Mouse (Mus musculus) heart, embryonic 12.5 days (tissue): ENCODE data around the gene Arid1a. TPM values are rescaled to one million over a fixed set of nuclear protein-coding genes. Genes with fewer than 3 reads are reported as not detected.
"Not testable (repeated sequence)": the region's sequence is repeated elsewhere in the genome, so short reads cannot be mapped to it uniquely, and the experiment has no call there.

Experiments used
- ATAC-seq: fragments of 200-750 bp; cut with Nextera tagmentation; 2 replicates; pipeline ENCODE4 v1.8.0; 2017; ENCODE audit warnings: moderate TSS enrichment, moderate library complexity; ENCODE audit not compliant: insufficient number of reproducible peaks, low FRiP score
- H3K27ac ChIP-seq: fragments of 300-500 bp; sonication (generic); 2 replicates; pipeline ENCODE4 v1.5.1; 2016; ENCODE audit warnings: mild to moderate bottlenecking, moderate library complexity; ENCODE audit not compliant: poor library complexity, severe bottlenecking
- H3K27me3 ChIP-seq: fragments of 300-500 bp; sonication (generic); replicated peaks from 2 replicates; pipeline ENCODE4 v1.6.1; 2016; ENCODE audit warnings: mild to moderate bottlenecking, moderate library complexity
- H3K36me3 ChIP-seq: fragments of 300-500 bp; sonication (generic); 2 replicates; pipeline ENCODE4 v1.6.1; 2016; ENCODE audit warnings: mild to moderate bottlenecking, moderate library complexity
- H3K4me1 ChIP-seq: fragments of 300-500 bp; sonication (generic); replicated peaks from 2 replicates; pipeline ENCODE4 v1.6.1; 2016; ENCODE audit warnings: mild to moderate bottlenecking
- H3K4me2 ChIP-seq: fragments of 300-500 bp; sonication (generic); 2 replicates; pipeline ENCODE4 v1.6.1; 2016; ENCODE audit warnings: mild to moderate bottlenecking, moderate library complexity
- H3K4me3 ChIP-seq: fragments of 300-500 bp; sonication (generic); 2 replicates; pipeline ENCODE4 v1.5.1; 2016; ENCODE audit warnings: mild to moderate bottlenecking
- H3K9ac ChIP-seq: fragments of 300-500 bp; sonication (generic); 2 replicates; pipeline ENCODE4 v1.6.1; 2016; ENCODE audit warnings: mild to moderate bottlenecking, moderate library complexity
- H3K9me3 ChIP-seq: fragments of 300-500 bp; sonication (generic); replicated peaks from 2 replicates; pipeline ENCODE4 v1.6.1; 2016; ENCODE audit warnings: mild to moderate bottlenecking, moderate library complexity
- WGBS: fragments of 180-500 bp; shearing (Covaris S2); methylation state at CpG from one replicate; pipeline ENCODE4 v1.1.7; 2016; 5-methylcytosine and 5-hydroxymethylcytosine counted together
- polyA plus RNA-seq: library from polyadenylated mRNA; unstranded; fragments of >200 nt; fragmentation: Nextera tagmentation; extraction: Ambion mirVana; gene quantifications from 2 replicates; pipeline ENCODE4 v1.2.1, GENCODE M21; 2016

The Arid1a gene
- polyA plus RNA-seq, 1 experiment from 2014 or later: 24.5 TPM

DNA sequence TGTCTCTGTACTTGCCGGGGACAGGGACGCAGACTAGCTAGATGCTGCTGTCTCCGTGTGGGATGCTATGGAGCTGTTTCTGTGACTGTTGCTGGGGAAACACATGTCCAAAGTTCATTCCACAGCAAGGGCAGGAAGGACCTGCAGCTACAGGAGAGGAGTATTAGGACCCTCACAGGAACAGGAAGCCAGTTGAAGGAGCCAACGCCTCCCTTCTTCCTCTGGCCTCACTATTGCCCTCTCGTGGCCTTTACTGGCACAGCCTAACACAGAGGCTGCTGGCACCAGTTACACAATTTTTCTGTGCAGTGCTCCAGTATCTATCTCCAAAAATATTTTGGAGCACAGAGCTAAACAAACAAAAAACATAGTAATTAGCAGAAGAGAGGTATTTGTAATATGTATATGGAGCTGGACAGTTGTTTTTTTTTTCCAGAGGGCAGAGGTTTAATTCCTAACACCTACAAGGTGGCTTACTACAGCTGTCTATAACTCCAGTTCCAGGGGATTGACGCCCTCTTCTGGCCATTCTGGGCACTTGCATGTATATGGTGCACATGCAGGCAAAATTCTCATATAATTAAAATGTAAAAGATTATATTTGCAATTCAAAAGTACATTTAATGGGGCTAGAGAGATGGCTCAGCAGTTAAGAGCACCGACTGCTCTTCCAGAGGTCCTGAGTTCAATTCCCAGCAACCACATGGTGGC, 106.4 kb downstream of the Arid1a start, which contains the start of gene Zdhhc18:
Zdhhc18 (minus strand) TSS at position 166 of the 711 bp plus-strand sequence.
- Histone ChIP-seq H3K9me3 (peaks cover 6% of the 10 kb centered on the region), H3K27ac (no peak within 1 kb of the TSS), H3K9ac (peak within 1 kb of the TSS; percentile 47; the same call in 1 of the 2 replicates), H3K4me2 (peak within 1 kb of the TSS; percentile 59), H3K27me3 (0 out of 2 replicates have a peak, but pooled peaks cover 6% of the 10 kb centered on the region), H3K4me1 (0 out of 2 replicates have a peak, but pooled peaks cover 7% of the 10 kb centered on the region), H3K4me3 (peak within 1 kb of the TSS; percentile 32), H3K36me3 (no peaks in the 10 kb centered on the region)
- WGBS: 34% methylated on average over 7 of the region's 7 CpGs
- no peak for ATAC-seq

DNA sequence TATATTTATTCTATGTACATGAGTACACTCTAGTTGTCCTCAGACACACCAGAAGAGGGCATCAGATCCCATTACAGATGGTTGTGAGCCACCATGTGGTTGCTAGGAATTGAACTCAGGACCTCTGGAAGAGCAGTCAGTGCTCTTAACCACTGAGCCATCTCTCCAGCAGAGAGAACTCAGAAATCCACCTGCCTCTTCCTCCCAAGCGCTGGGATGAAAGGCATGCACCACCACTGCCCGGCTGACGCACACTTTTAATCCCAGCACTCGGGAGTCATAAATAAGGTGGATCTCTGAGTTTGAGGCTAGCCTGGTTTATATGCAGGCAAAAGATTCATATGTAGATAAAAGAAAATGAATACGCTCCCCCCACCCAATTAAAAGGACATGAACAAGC, 107.1 kb downstream of the Arid1a start:
- not testable (repeated sequence) for H3K4me1 ChIP-seq, H3K27me3 ChIP-seq, H3K36me3 ChIP-seq, H3K9ac ChIP-seq, H3K27ac ChIP-seq, ATAC-seq, H3K9me3 ChIP-seq
- Histone ChIP-seq H3K4me3 (peak overlapping the region; percentile 32), H3K4me2 (peak overlapping the region; percentile 59)
- 75% methylated on average over 5 of the region's 5 CpGs for WGBS

DNA sequence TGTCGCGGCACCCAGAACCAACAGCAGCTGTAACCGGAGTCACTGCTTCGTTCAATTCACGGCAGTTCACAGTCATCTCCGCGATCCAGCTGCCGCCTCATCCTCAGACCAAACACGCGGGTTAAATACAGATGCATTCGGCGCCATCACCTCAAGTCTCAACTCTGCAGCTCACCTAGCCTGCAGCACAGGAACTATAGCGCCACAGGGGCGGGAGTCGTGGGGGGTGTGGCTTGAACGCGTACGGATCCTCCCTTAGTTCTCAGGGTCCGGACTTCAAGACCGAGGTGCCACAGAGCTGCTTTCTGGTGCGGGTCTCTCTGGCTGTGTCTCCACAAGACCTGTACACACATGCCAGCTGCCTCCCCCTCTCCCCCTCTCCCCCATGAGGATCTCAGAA, 110.9 kb downstream of the Arid1a start:
- Histone ChIP-seq H3K9me3 (peaks cover 17% of the 10 kb centered on the region), H3K27ac (no peak overlapping the region), H3K4me1 (0 out of 2 replicates have a peak, but pooled peaks cover 6% of the 10 kb centered on the region), H3K4me3 (no peak overlapping the region), H3K36me3 (no peaks in the 10 kb centered on the region), H3K27me3 (0 out of 2 replicates have a peak, but pooled peaks cover 6% of the 10 kb centered on the region), H3K4me2 (peak overlapping the region; percentile 40; the same call in 1 of the 2 replicates), H3K9ac (peak overlapping the region; percentile 20; the same call in 1 of the 2 replicates)
- WGBS: 31% methylated on average over 21 of the region's 21 CpGs
- ATAC-seq: no peak

DNA sequence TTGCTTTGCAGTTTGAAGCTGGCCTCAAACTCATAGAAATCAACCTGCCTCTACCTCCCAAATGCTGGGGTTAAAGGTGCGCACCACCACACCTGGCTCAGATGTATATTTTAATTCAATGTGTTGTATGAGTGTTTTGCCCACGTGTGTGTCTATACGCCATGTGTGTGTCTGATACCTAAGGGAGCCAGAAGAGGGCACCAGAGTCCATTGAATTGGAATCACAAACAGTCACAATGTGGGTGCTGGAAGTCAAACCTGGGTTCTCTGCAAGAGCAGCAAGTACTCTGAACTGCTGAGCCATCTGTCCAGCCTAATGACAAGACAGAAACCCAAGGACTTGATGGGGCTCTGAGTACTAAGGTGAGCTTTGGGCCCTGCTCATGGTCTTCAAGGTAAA, 111.4 kb downstream of the Arid1a start:
- H3K36me3 ChIP-seq: no peaks in the 10 kb centered on the region
- H3K9ac ChIP-seq: no peak overlapping the region
- H3K27me3 ChIP-seq: 0 out of 2 replicates have a peak, but pooled peaks cover 6% of the 10 kb centered on the region
- H3K9me3 ChIP-seq: peaks cover 17% of the 10 kb centered on the region
- WGBS: 79% methylated on average over 3 of the region's 3 CpGs
- no peak overlapping the region for H3K27ac ChIP-seq
- ATAC-seq: no peak
- no peak overlapping the region for H3K4me3 ChIP-seq
- no peak overlapping the region for H3K4me2 ChIP-seq
- 0 out of 2 replicates have a peak, but pooled peaks cover 6% of the 10 kb centered on the region for H3K4me1 ChIP-seq

DNA sequence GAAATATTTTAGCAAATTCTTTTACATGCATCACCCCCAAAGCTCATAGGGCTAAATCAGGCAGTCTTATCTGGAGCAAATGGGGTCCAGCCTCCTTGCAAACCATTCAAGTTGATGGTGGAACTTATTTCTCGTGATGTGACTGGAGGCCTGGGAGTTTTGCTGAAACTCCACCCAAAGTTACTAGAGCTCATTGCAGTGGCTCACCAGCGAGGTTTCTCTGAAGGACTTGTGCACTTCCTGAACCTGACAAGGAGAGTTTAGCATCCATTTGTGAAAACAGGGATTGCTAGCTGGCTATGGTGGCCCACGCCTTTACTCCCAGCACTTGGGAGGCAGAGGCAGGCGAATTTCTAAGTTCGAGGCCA, 122.5 kb downstream of the Arid1a start:
- H3K4me3 ChIP-seq: no peak overlapping the region
- ATAC-seq: no peak
- no peak overlapping the region for H3K27ac ChIP-seq
- peaks cover 41% of the 10 kb centered on the region for H3K4me1 ChIP-seq
- no peaks in the 10 kb centered on the region for H3K9me3 ChIP-seq
- peak overlapping the region; percentile 9; the same call in 1 of the 2 replicates for H3K9ac ChIP-seq
- no peaks in the 10 kb centered on the region for H3K27me3 ChIP-seq
- WGBS: 79% methylated on average over 5 of the region's 5 CpGs
- H3K36me3 ChIP-seq: no peaks in the 10 kb centered on the region
- no peak overlapping the region; the same call in 1 of the 2 replicates for H3K4me2 ChIP-seq

DNA sequence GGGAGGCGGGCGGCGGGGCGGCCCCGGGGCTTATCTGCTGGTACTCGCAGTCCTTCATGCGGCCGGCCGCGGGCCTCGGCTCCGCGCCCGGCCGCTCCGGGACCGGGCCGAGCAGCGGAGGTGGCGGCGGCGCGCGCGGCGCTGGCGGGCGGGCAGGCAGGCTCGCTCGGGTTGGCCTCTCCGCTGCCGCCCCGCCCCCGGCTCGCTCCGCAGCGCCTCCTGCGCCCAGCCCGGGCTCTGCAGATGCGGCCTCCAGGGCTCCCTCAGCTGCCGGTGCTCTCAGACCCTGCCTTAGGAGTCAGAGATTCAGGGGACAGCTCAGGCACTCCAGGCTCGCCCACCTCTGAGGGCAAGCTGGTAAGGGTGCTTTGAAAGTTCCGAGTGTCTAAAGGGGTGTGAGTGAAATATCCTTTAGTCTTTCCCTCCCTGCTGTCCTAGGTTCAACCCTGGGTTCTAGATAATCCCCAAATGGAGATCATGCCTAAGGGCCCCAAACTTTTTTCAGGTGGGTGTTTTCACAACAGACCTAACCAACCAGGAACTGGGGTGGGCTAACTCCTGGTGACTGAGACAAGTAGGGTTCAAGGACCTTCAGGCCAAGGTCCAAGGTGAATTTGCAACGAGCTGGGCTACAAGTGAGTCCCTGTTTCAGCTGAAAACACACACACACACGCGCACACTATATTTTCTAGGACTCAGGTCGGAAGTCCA, 123.1 kb downstream of the Arid1a start:
- peaks cover 42% of the 10 kb centered on the region for H3K4me1 ChIP-seq
- 12% methylated on average over 47 of the region's 47 CpGs for WGBS

DNA sequence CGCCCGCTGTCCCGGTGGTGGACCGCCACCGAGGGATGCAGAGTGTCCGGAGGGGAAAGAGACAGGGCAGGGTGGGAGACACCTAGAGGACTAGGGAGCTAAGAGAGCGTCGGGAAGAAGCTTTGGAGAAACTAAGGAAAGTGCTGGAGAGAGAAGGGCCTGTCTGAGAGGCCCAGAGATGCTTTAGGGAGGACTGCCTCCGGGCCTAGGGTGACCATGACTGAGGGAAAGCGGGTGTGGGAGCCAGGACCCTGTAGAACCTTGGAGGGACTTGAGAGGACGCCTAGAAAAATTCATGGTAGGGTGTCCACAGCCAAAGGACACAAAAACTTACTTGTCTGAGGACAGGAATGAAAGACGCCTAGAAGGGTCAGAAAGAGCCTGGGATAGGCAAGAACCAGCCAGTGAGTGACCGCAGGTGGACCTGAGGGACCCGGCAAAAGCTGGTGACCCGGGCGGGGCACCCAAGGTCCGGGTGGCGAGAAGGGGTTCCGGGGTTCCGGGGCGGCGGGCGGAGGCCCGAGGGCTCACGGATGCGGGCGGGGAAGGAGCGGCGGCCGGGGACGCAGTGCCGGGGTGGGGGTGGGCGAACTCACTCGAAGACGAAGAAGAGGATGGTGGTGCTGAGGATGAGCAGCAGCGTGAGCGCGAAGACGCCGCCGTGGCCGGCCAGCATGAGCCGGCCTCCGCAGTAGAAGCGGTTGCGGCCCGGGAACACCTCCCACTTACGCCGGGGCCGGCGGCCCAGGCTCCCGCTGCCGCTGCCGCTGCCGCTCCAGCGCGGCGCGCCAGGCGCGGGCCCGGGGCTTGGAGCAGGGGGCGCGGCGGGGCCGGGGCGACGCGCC, 123.9 kb downstream of the Arid1a start:
- no peaks in the 10 kb centered on the region for H3K36me3 ChIP-seq
- peak; percentile 43; the same call in 1 of the 2 replicates for ATAC-seq
- H3K9ac ChIP-seq: peak overlapping the region; percentile 90
- peaks cover 42% of the 10 kb centered on the region for H3K4me1 ChIP-seq
- peak overlapping the region; percentile 53; the same call in 1 of the 2 replicates for H3K27ac ChIP-seq
- H3K27me3 ChIP-seq: no peaks in the 10 kb centered on the region
- peak overlapping the region; percentile 89 for H3K4me3 ChIP-seq
- H3K4me2 ChIP-seq: peak overlapping the region; percentile 97
- WGBS: 1% methylated on average over 63 of the region's 69 CpGs
- H3K9me3 ChIP-seq: no peaks in the 10 kb centered on the region

More for the DNA sequence above, 123.1 kb downstream of the Arid1a start:
- ATAC-seq: peak; percentile 84
- Histone ChIP-seq H3K27me3 (no peaks in the 10 kb centered on the region), H3K4me3 (peak overlapping the region; percentile 89), H3K4me2 (peak overlapping the region; percentile 97), H3K9me3 (no peaks in the 10 kb centered on the region), H3K9ac (peak overlapping the region; percentile 90), H3K36me3 (no peaks in the 10 kb centered on the region), H3K27ac (peak overlapping the region; percentile 53; the same call in 1 of the 2 replicates)

DNA sequence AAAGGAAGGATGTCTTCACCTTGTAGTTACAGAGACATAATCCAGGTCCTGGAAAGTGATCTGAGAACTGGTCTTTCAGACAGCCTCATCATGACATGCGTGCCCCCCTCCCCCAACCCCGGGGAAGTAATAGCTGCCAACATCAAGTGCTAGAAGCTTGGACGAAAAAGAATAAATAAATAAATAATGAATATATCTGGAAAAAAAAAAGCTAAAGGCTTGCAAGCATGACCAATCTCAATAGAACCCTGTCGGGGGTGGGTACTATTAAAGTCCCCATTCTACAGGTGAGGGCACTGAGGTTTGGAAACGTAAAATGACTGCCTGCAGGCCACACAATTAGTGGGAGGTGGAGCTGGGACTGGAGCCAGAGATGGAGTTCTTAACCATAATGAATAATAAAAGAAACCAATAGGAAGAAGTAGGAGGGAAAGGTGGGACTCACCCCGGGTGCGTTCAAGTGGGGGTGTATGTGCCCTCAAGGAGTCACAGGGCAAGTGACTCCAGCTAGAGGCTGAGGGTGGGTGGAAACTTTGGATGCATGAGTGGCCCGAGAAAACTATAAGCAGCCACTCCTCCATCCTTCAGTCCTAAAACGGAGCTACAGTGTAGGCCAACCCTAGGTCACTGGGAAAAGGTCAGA, 124.7 kb downstream of the Arid1a start:
- no peak overlapping the region for H3K27ac ChIP-seq
- H3K27me3 ChIP-seq: no peaks in the 10 kb centered on the region
- H3K4me2 ChIP-seq: peak overlapping the region; percentile 97
- H3K4me1 ChIP-seq: peaks cover 45% of the 10 kb centered on the region
- 47% methylated on average over 9 of the region's 9 CpGs for WGBS
- no peak for ATAC-seq
- peak overlapping the region; percentile 90 for H3K9ac ChIP-seq
- H3K4me3 ChIP-seq: peak overlapping the region; percentile 89
- no peaks in the 10 kb centered on the region for H3K9me3 ChIP-seq
- peaks cover 3% of the 10 kb centered on the region for H3K36me3 ChIP-seq

DNA sequence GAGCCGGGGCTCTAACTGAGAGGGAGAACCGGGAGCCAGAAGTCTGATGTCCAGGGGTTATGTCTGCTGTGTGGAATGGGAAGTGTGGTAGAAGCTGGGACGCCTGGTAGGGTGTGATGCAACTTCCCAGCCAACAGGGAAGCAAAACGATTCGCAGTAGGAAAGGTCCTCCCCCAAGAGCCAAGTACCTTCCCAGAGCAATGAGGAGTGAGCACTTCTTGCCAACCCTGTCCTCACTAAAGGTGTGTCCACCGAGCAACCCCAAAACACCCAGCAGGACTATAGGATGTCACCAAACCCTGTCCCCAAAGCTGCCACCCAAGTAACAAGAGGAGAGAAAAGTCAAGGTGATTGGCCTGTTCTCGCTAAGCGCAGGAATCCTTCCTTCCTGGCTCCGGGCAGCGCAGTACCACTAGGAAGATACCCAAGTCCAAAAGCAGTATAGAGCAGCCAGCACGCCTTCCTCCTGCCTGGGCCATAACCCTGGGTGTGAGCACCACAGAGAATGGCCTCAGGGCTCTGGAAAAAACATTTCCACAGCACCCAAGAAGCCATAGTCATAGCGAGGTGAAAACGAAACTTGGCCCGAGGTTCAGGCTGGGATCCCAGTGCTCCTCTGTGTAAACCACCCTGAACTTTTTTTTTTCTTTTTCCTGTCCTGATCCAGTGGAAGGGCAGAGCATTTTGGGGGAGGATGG, 125.3 kb downstream of the Arid1a start:
- Histone ChIP-seq H3K27me3 (no peaks in the 10 kb centered on the region), H3K4me2 (peak overlapping the region; percentile 97), H3K27ac (no peak overlapping the region), H3K9ac (no peak overlapping the region; the same call in 1 of the 2 replicates), H3K4me1 (peaks cover 50% of the 10 kb centered on the region), H3K36me3 (peaks cover 9% of the 10 kb centered on the region), H3K4me3 (0 out of 2 replicates have a peak overlapping the region, but pooled peaks have one; percentile 89), H3K9me3 (no peaks in the 10 kb centered on the region)
- 76% methylated on average over 14 of the region's 14 CpGs for WGBS
- no peak for ATAC-seq
